Mouse (Mus musculus) kidney, postnatal 0 days (tissue): ENCODE data around the gene Kcnj6. TPM values are rescaled to one million over a fixed set of nuclear protein-coding genes. Genes with fewer than 3 reads are reported as not detected.

ENCODE experiments used
- ATAC-seq: fragments of 200-750 bp; cut with Nextera tagmentation; replicated peaks from 2 replicates; pipeline ENCODE4 v1.8.0; 2017; ENCODE audit warnings: low read depth, moderate number of reproducible peaks, moderate TSS enrichment, moderate library complexity; ENCODE audit not compliant: low FRiP score
- DNase-seq: peaks from one replicate; pipeline ENCODE4 v3.0.0-alpha.2; 2016; ENCODE audit warnings: low spot score
- H3K27ac ChIP-seq: fragments of 300-500 bp; sonication (generic); 2 replicates; pipeline ENCODE4 v1.5.1; 2014; ENCODE audit warnings: mild to moderate bottlenecking
- H3K27me3 ChIP-seq: fragments of 300-500 bp; sonication (generic); 2 replicates; pipeline ENCODE4 v1.6.1; 2014; ENCODE audit warnings: low read length, mixed read lengths; ENCODE audit not compliant: insufficient read depth
- H3K36me3 ChIP-seq: fragments of 300-500 bp; sonication (generic); 2 replicates; pipeline ENCODE4 v1.6.1; 2014; ENCODE audit warnings: low read length, mixed read lengths; ENCODE audit not compliant: insufficient read depth
- H3K4me1 ChIP-seq: fragments of 300-500 bp; sonication (generic); replicated peaks from 2 replicates; pipeline ENCODE4 v1.6.1; 2014; ENCODE audit warnings: antibody characterized with exemption, low read length, mixed read lengths; ENCODE audit not compliant: insufficient read depth
- H3K4me2 ChIP-seq: fragments of 300-500 bp; sonication (generic); 2 replicates; pipeline ENCODE4 v1.6.1; 2014; ENCODE audit warnings: mild to moderate bottlenecking, low read length, moderate library complexity, mixed read lengths
- H3K4me3 ChIP-seq: fragments of 300-500 bp; sonication (generic); replicated peaks from 2 replicates; pipeline ENCODE4 v1.5.1; 2014; ENCODE audit warnings: low read depth, low read length
- H3K9ac ChIP-seq: fragments of 300-500 bp; sonication (generic); 2 replicates; pipeline ENCODE4 v1.6.1; 2014; ENCODE audit warnings: low read depth, low read length
- H3K9me3 ChIP-seq: fragments of 300-500 bp; sonication (generic); replicated peaks from 2 replicates; pipeline ENCODE4 v1.6.1; 2016; ENCODE audit warnings: low read length, inconsistent platforms, mixed read lengths
- CTCF ChIP-seq: IDR thresholded peaks from 2 replicates; pipeline ENCODE4 v1.5.1; 2016; ENCODE audit warnings: antibody characterized with exemption, low read depth, mild to moderate bottlenecking, moderate library complexity
- WGBS: fragments of 180-500 bp; shearing (Covaris S2); extraction: QIAGEN DNeasy Blood & Tissue Kit; methylation state at CpG from one replicate; pipeline ENCODE4 v1.1.7; 2014; 5-methylcytosine and 5-hydroxymethylcytosine counted together
- polyA plus RNA-seq: library from polyadenylated mRNA; unstranded; fragments of >200 nt; fragmentation: Nextera tagmentation; extraction: Ambion mirVana; gene quantifications from 2 replicates; pipeline ENCODE4 v1.2.1, GENCODE M21; 2015

The Kcnj6 gene
- polyA plus RNA-seq, 1 experiment from 2014 or later, result not detected

- Histone ChIP-seq H3K27me3 (no peaks in the 10 kb centered on the region), H3K4me3 (no peak overlapping the region), H3K9ac (no peak overlapping the region), H3K4me1 (no peaks in the 10 kb centered on the region), H3K27ac (no peak overlapping the region), H3K36me3 (no peaks in the 10 kb centered on the region), H3K9me3 (no peaks in the 10 kb centered on the region), H3K4me2 (no peak overlapping the region)
- no peak for ATAC-seq
- WGBS, result 72% methylated on average over 5 of the region's 5 CpGs
- no peak for DNase-seq
- TF ChIP-seq CTCF, result no peak
Observed at GRCm38 (mm10) chr16:94919177-94919576, 78.3 kb downstream of the Kcnj6 start.

- 92% methylated on average over 4 of the region's 4 CpGs for WGBS
Observed at GRCm38 (mm10) chr16:94906026-94906425, 91.5 kb downstream of the Kcnj6 start.

GRCm38 (mm10) chr16:94898832-94899231 is 98.7 kb downstream of the Kcnj6 start:
- 76% methylated on average over 6 of the region's 6 CpGs for WGBS

More at GRCm38 (mm10) chr16:94906026-94906425, 91.5 kb downstream of the Kcnj6 start:
- Histone ChIP-seq H3K36me3 (no peaks in the 10 kb centered on the region), H3K4me3 (no peak overlapping the region), H3K4me2 (no peak overlapping the region), H3K27ac (no peak overlapping the region), H3K4me1 (no peaks in the 10 kb centered on the region), H3K9me3 (no peaks in the 10 kb centered on the region), H3K9ac (no peak overlapping the region), H3K27me3 (no peaks in the 10 kb centered on the region)
- ATAC-seq, result no peak
- TF ChIP-seq CTCF, result no peak
- no peak for DNase-seq

GRCm38 (mm10) chr16:94892162-94892650 is 105.3 kb downstream of the Kcnj6 start:
- no peak for ATAC-seq
- H3K4me1 ChIP-seq, result no peaks in the 10 kb centered on the region

More at GRCm38 (mm10) chr16:94898832-94899231, 98.7 kb downstream of the Kcnj6 start:
- DNase-seq (no peak), ATAC-seq (no peak)
- no peak overlapping the region for H3K4me2 ChIP-seq
- no peak overlapping the region for H3K27ac ChIP-seq
- no peak for TF ChIP-seq CTCF
- no peaks in the 10 kb centered on the region for H3K4me1 ChIP-seq
- H3K4me3 ChIP-seq, result no peak overlapping the region
- no peak overlapping the region for H3K9ac ChIP-seq
- no peaks in the 10 kb centered on the region for H3K36me3 ChIP-seq
- no peaks in the 10 kb centered on the region for H3K9me3 ChIP-seq
- H3K27me3 ChIP-seq, result no peaks in the 10 kb centered on the region

GRCm38 (mm10) chr16:94890581-94890980 is 106.9 kb downstream of the Kcnj6 start:
- Histone ChIP-seq H3K4me1 (no peaks in the 10 kb centered on the region), H3K27me3 (no peaks in the 10 kb centered on the region), H3K9me3 (no peaks in the 10 kb centered on the region), H3K9ac (no peak overlapping the region), H3K4me2 (no peak overlapping the region), H3K4me3 (no peak overlapping the region), H3K27ac (no peak overlapping the region), H3K36me3 (no peaks in the 10 kb centered on the region)
- TF ChIP-seq CTCF, result no peak
- DNase-seq (peak; percentile 27), ATAC-seq (no peak)
- WGBS, result 35% methylated on average over 6 of the region's 6 CpGs

More at GRCm38 (mm10) chr16:94892162-94892650, 105.3 kb downstream of the Kcnj6 start:
- Histone ChIP-seq H3K9me3 (no peaks in the 10 kb centered on the region), H3K4me2 (no peak overlapping the region), H3K4me3 (no peak overlapping the region), H3K27ac (no peak overlapping the region), H3K9ac (no peak overlapping the region), H3K36me3 (no peaks in the 10 kb centered on the region), H3K27me3 (no peaks in the 10 kb centered on the region)
- no peak for DNase-seq
- TF ChIP-seq CTCF, result no peak
- WGBS, result 87% methylated on average over 4 of the region's 4 CpGs

GRCm38 (mm10) chr16:94890056-94890455 is 107.4 kb downstream of the Kcnj6 start:
- no peak for TF ChIP-seq CTCF
- Histone ChIP-seq H3K4me1 (no peaks in the 10 kb centered on the region), H3K4me2 (no peak overlapping the region), H3K4me3 (no peak overlapping the region), H3K9me3 (no peaks in the 10 kb centered on the region), H3K9ac (no peak overlapping the region), H3K36me3 (no peaks in the 10 kb centered on the region), H3K27me3 (no peaks in the 10 kb centered on the region), H3K27ac (no peak overlapping the region)
- ATAC-seq (no peak), DNase-seq (peak; percentile 39)
- 35% methylated on average over 2 of the region's 2 CpGs for WGBS

GRCm38 (mm10) chr16:94888554-94888953 is 108.9 kb downstream of the Kcnj6 start:
- H3K9me3 ChIP-seq, result no peaks in the 10 kb centered on the region
- no peak overlapping the region for H3K9ac ChIP-seq
- no peak for TF ChIP-seq CTCF
- ATAC-seq (no peak), DNase-seq (peak; percentile 58)
- H3K27me3 ChIP-seq, result no peaks in the 10 kb centered on the region
- no peak overlapping the region for H3K4me3 ChIP-seq
- H3K36me3 ChIP-seq, result no peaks in the 10 kb centered on the region
- WGBS, result 29% methylated on average over 10 of the region's 11 CpGs
- H3K4me1 ChIP-seq, result no peaks in the 10 kb centered on the region
- no peak overlapping the region for H3K4me2 ChIP-seq
- no peak overlapping the region for H3K27ac ChIP-seq
